Mouse (Mus musculus) stomach, embryonic 16.5 days (tissue): ENCODE measurements around the gene Xylb. TPM values are rescaled to one million over a fixed set of nuclear protein-coding genes. Genes with fewer than 3 reads are reported as not detected.
A peak's percentile ranks its signal among the peaks of the same experiment; 100 is the strongest.

ENCODE experiments used
- ATAC-seq: fragments of 200-750 bp; cut with Nextera tagmentation; 2 replicates; pipeline ENCODE4 v1.8.0; 2017; ENCODE audit warnings: moderate number of reproducible peaks, moderate TSS enrichment; ENCODE audit not compliant: insufficient read depth, low FRiP score
- H3K27ac ChIP-seq: fragments of 300-500 bp; sonication (generic); 2 replicates; pipeline ENCODE4 v1.5.1; 2014; ENCODE audit warnings: low read length
- H3K27me3 ChIP-seq: fragments of 300-500 bp; sonication (generic); 2 replicates; pipeline ENCODE4 v1.6.1; 2014; ENCODE audit warnings: low read length, control low read depth, mixed read lengths; ENCODE audit not compliant: control insufficient read depth, insufficient read depth
- H3K36me3 ChIP-seq: fragments of 300-500 bp; sonication (generic); 2 replicates; pipeline ENCODE4 v1.6.1; 2014; ENCODE audit warnings: low read length; ENCODE audit not compliant: control insufficient read depth, insufficient read depth
- H3K4me1 ChIP-seq: fragments of 300-500 bp; sonication (generic); 2 replicates; pipeline ENCODE4 v1.6.1; 2014; ENCODE audit warnings: low read length, control low read depth, mixed read lengths; ENCODE audit not compliant: control insufficient read depth, insufficient read depth
- H3K4me2 ChIP-seq: fragments of 300-500 bp; sonication (generic); 2 replicates; pipeline ENCODE4 v1.6.1; 2014; ENCODE audit warnings: low read depth, low read length, mixed read lengths
- H3K4me3 ChIP-seq: fragments of 300-500 bp; sonication (generic); replicated peaks from 2 replicates; pipeline ENCODE4 v1.5.1; 2014; ENCODE audit warnings: mild to moderate bottlenecking, low read length
- H3K9ac ChIP-seq: fragments of 300-500 bp; sonication (generic); 2 replicates; pipeline ENCODE4 v1.6.1; 2014; ENCODE audit warnings: low read length
- H3K9me3 ChIP-seq: fragments of 300-500 bp; sonication (generic); replicated peaks from 2 replicates; pipeline ENCODE4 v1.6.1; 2016; ENCODE audit warnings: low read length, control low read depth; ENCODE audit not compliant: control insufficient read depth
- WGBS: fragments of 180-500 bp; shearing (Covaris S2); extraction: QIAGEN DNeasy Blood & Tissue Kit; methylation state at CpG from one replicate; pipeline ENCODE4 v1.1.7; 2014; 5-methylcytosine and 5-hydroxymethylcytosine counted together
- polyA plus RNA-seq: library from polyadenylated mRNA; unstranded; fragments of >200 nt; fragmentation: Nextera tagmentation; extraction: Ambion mirVana; gene quantifications from 2 replicates; pipeline ENCODE4 v1.2.1, GENCODE M21; 2015

The Xylb gene
- polyA plus RNA-seq, 1 experiment from 2014 or later: 7.0 TPM

DNA sequence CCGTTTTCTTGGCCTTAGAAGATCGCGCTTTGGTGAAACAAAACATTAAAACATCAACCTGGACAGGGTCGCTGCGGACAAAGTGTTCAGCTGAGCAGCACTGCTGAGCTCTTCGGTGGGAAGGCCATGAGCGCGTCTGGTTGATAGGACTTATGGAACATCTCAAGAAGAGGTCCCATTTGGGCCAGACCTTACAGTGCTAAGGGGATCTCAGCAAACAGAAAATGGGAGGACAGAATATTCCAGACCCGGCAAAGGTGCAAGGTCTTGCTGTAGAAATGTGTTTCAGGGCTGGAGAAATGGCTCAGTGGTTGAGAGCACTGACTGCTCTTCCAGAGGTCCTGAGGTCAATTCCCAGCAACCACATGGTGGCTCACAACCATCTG is 33.9 kb upstream of the Xylb start:
- H3K9ac ChIP-seq: peak overlapping the region; percentile 83
- no peaks in the 10 kb centered on the region for H3K36me3 ChIP-seq
- peak overlapping the region; percentile 97 for H3K27ac ChIP-seq
- H3K4me1 ChIP-seq: no peaks in the 10 kb centered on the region
- no peaks in the 10 kb centered on the region for H3K27me3 ChIP-seq
- 5% methylated on average over 9 of the region's 9 CpGs for WGBS
- H3K4me2 ChIP-seq: peak overlapping the region; percentile 66
- H3K4me3 ChIP-seq: peak overlapping the region; percentile 78
- no peaks in the 10 kb centered on the region for H3K9me3 ChIP-seq
- no peak for ATAC-seq

DNA sequence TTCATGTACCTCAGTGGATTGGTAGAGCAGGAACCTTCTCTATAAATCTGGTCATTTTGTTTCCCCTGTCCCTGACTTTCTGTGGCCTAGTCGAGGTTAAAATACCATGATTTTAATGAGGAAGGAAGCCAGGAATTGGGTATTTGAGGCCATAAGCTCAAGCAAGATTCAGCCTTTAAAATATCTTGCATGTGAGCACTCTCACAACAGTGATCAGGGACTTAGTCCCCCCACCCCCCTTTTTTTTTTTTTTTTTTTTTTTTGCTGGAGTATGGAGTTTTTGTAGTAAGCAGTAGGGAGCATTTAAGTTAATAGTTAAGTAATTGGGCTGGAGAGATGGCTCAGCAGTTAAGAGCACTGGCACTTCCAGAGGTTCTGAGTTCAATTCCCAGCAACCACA is 33.1 kb upstream of the Xylb start:
- Histone ChIP-seq H3K4me3 (no peak overlapping the region), H3K9me3 (no peaks in the 10 kb centered on the region), H3K27ac (no peak overlapping the region), H3K9ac (no peak overlapping the region), H3K27me3 (no peaks in the 10 kb centered on the region), H3K4me1 (no peaks in the 10 kb centered on the region), H3K36me3 (no peaks in the 10 kb centered on the region), H3K4me2 (no peak overlapping the region)
- WGBS: 74% methylated on average over 1 of the region's 1 CpGs
- ATAC-seq: no peak

- no peak overlapping the region for H3K27ac ChIP-seq
- WGBS: 65% methylated on average over 3 of the region's 3 CpGs
Observed at GRCm38 (mm10) chr9:119328488-119328887, 28.7 kb upstream of the Xylb start.

GRCm38 (mm10) chr9:119330186-119330963 is 26.8 kb upstream of the Xylb start:
- no peak overlapping the region for H3K4me2 ChIP-seq
- peak overlapping the region; percentile 10; the same call in 1 of the 2 replicates for H3K4me3 ChIP-seq
- H3K9ac ChIP-seq: no peak overlapping the region
- H3K27me3 ChIP-seq: no peaks in the 10 kb centered on the region
- no peaks in the 10 kb centered on the region for H3K9me3 ChIP-seq
- WGBS: 78% methylated on average over 15 of the region's 15 CpGs
- peak; percentile 74 for ATAC-seq
- peak overlapping the region; percentile 76 for H3K27ac ChIP-seq
- no peaks in the 10 kb centered on the region for H3K36me3 ChIP-seq
- peaks cover 5% of the 10 kb centered on the region; the same call in 1 of the 2 replicates for H3K4me1 ChIP-seq

More at GRCm38 (mm10) chr9:119328488-119328887, 28.7 kb upstream of the Xylb start:
- no peak overlapping the region for H3K4me2 ChIP-seq
- H3K4me3 ChIP-seq: no peak overlapping the region
- no peaks in the 10 kb centered on the region for H3K9me3 ChIP-seq
- no peaks in the 10 kb centered on the region for H3K27me3 ChIP-seq
- no peak overlapping the region for H3K9ac ChIP-seq
- no peaks in the 10 kb centered on the region for H3K36me3 ChIP-seq
- H3K4me1 ChIP-seq: no peaks in the 10 kb centered on the region
- ATAC-seq: no peak

DNA sequence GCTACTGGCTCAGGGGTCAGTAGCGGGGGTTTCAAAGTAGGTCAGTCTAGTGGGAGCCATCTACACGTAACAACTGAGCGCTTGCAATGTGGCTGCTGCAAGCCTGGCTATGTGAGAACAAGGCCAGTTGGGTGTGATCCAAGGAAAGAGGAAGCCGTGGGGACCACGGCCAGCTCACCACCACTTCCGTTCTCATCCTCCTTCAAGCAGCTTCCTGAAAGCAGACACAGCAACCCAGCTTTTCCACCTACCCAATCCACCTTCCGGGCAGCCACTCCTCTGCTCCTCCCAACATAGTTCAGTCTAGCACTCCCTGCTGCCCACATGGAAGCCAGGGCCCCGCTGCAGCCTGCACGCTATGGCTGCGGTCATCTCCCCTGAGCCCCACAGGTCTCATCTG is 22.9 kb upstream of the Xylb start:
- Histone ChIP-seq H3K27ac (peak overlapping the region; percentile 19; the same call in 1 of the 2 replicates), H3K36me3 (no peaks in the 10 kb centered on the region), H3K9me3 (no peaks in the 10 kb centered on the region), H3K4me2 (peak overlapping the region; percentile 3; the same call in 1 of the 2 replicates), H3K4me3 (no peak overlapping the region), H3K27me3 (no peaks in the 10 kb centered on the region), H3K4me1 (peaks cover 9% of the 10 kb centered on the region), H3K9ac (peak overlapping the region; percentile 26; the same call in 1 of the 2 replicates)
- 41% methylated on average over 10 of the region's 10 CpGs for WGBS
- ATAC-seq: no peak

- Histone ChIP-seq H3K4me2 (peak overlapping the region; percentile 3; the same call in 1 of the 2 replicates), H3K9ac (no peak overlapping the region), H3K4me1 (peaks cover 9% of the 10 kb centered on the region), H3K4me3 (no peak overlapping the region), H3K9me3 (no peaks in the 10 kb centered on the region), H3K36me3 (no peaks in the 10 kb centered on the region), H3K27me3 (no peaks in the 10 kb centered on the region), H3K27ac (peak overlapping the region; percentile 19; the same call in 1 of the 2 replicates)
- WGBS: 86% methylated on average over 2 of the region's 2 CpGs
- no peak for ATAC-seq
Observed at GRCm38 (mm10) chr9:119334834-119335233, 22.3 kb upstream of the Xylb start.

- no peaks in the 10 kb centered on the region for H3K36me3 ChIP-seq
- WGBS: 74% methylated on average over 4 of the region's 4 CpGs
- H3K27me3 ChIP-seq: no peaks in the 10 kb centered on the region
- H3K4me2 ChIP-seq: no peak overlapping the region
- no peak overlapping the region for H3K27ac ChIP-seq
- peaks cover 9% of the 10 kb centered on the region for H3K4me1 ChIP-seq
- H3K9ac ChIP-seq: no peak overlapping the region
- no peak overlapping the region for H3K4me3 ChIP-seq
- H3K9me3 ChIP-seq: no peaks in the 10 kb centered on the region
- ATAC-seq: no peak
Observed at GRCm38 (mm10) chr9:119335571-119335970, 21.6 kb upstream of the Xylb start.

DNA sequence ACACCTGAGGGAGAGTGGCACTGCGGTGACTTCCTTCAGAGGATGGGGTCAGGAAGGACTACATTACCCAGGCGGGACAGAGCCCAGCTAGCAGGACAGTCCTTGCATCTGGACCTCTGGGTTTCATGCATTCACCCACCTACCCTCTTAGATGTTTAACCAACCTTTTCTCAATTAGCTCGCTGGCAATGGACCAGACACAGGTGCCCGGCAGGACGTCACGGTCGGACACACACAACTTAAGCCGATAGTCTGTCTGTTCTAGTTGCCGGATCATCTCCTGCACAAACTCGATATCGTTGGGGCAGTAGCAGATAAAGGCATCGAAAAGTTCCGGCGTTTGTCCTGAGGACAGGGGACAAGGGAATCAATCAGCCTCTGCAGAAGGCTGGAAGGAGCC is 19.3 kb upstream of the Xylb start:
- ATAC-seq: no peak
- WGBS: 94% methylated on average over 14 of the region's 14 CpGs

GRCm38 (mm10) chr9:119338350-119338749 is 18.8 kb upstream of the Xylb start:
- Histone ChIP-seq H3K36me3 (0 out of 2 replicates have a peak, but pooled peaks cover 2% of the 10 kb centered on the region), H3K4me3 (no peak overlapping the region), H3K4me1 (peaks cover 21% of the 10 kb centered on the region), H3K9me3 (no peaks in the 10 kb centered on the region), H3K27me3 (no peaks in the 10 kb centered on the region), H3K27ac (no peak overlapping the region), H3K9ac (no peak overlapping the region), H3K4me2 (no peak overlapping the region)
- 86% methylated on average over 3 of the region's 3 CpGs for WGBS
- no peak for ATAC-seq

More for the DNA sequence above, 19.3 kb upstream of the Xylb start:
- no peak overlapping the region for H3K4me2 ChIP-seq
- peaks cover 19% of the 10 kb centered on the region for H3K4me1 ChIP-seq
- no peaks in the 10 kb centered on the region for H3K27me3 ChIP-seq
- H3K9ac ChIP-seq: no peak overlapping the region
- no peaks in the 10 kb centered on the region for H3K9me3 ChIP-seq
- H3K4me3 ChIP-seq: no peak overlapping the region
- no peaks in the 10 kb centered on the region for H3K36me3 ChIP-seq
- H3K27ac ChIP-seq: no peak overlapping the region
